9 mouse cellular contexts compared by ENCODE assay signal in the genomic region with DNA sequence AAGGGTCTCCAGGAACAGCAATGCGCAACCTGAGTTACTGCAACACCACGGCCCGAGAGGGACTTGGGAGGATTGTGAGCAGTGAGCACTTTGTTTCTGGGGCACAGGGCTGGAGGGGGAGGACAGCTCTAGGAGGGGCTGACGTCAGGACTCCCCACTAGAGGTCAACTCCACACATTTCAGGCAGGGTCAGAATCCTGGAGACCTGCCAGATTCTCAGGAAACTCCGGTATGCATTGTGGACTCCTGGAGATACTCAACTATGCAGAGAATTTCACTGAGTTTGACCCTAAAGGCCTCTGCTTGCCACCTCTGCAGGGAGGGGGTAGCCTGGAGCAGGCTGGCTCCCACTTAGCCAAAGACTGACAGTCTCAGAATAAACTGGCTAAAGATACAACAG.
A peak's percentile ranks its signal among the peaks of the same experiment; 100 is the strongest.
DNase-seq lines count a peak whose midpoint lies in the region; ATAC-seq and TF ChIP-seq lines count a peak whose summit lies in the region.
"Had no signal": no experiment of that assay in that cellular context is flagged by ENCODE, and none has a peak within 500 bp of the region (broad histone marks: within the 10 kb centered on the region; RNA-seq: fewer than 3 reads in every experiment).

No protein-coding gene starts in this region.

- H3K27ac ChIP-seq in hindbrain, embryonic 10.5 days, result peak overlapping the region; percentile 70
- no peak overlapping the region for H3K27ac ChIP-seq in hindbrain, postnatal 0 days
- peak overlapping the region; percentile 55; the same call in 1 of the 2 replicates for H3K27ac ChIP-seq in hindbrain, embryonic 13.5 days
- peak overlapping the region; percentile 1; the same call in 1 of the 2 replicates for H3K27ac ChIP-seq in limb, embryonic 13.5 days

- H3K27me3 ChIP-seq in hindbrain, embryonic 10.5 days (ENCODE audit: insufficient read depth, poor library complexity, severe bottlenecking), result no peaks in the 10 kb centered on the region
- no peaks in the 10 kb centered on the region for H3K27me3 ChIP-seq in hindbrain, postnatal 0 days (ENCODE audit: insufficient read depth, low read length)
- H3K27me3 ChIP-seq in hindbrain, embryonic 13.5 days, result no peaks in the 10 kb centered on the region
- no peaks in the 10 kb centered on the region for H3K27me3 ChIP-seq in limb, embryonic 13.5 days

- no peaks in the 10 kb centered on the region for H3K9me3 ChIP-seq in hindbrain, embryonic 10.5 days
- no peaks in the 10 kb centered on the region for H3K9me3 ChIP-seq in hindbrain, postnatal 0 days (ENCODE audit: low read length)
- no peaks in the 10 kb centered on the region for H3K9me3 ChIP-seq in hindbrain, embryonic 13.5 days
- H3K9me3 ChIP-seq in limb, embryonic 13.5 days, result no peaks in the 10 kb centered on the region

- H3K4me3 ChIP-seq in hindbrain, embryonic 10.5 days, result no peak overlapping the region
- no peak overlapping the region for H3K4me3 ChIP-seq in hindbrain, postnatal 0 days (ENCODE audit: low read length)
- no peak overlapping the region for H3K4me3 ChIP-seq in hindbrain, embryonic 13.5 days
- H3K4me3 ChIP-seq in limb, embryonic 13.5 days, result no peak overlapping the region

- H3K36me3 ChIP-seq in hindbrain, embryonic 10.5 days, result no peaks in the 10 kb centered on the region
- no peaks in the 10 kb centered on the region for H3K36me3 ChIP-seq in hindbrain, postnatal 0 days (ENCODE audit: insufficient read depth, low read length)
- H3K36me3 ChIP-seq in hindbrain, embryonic 13.5 days, result no peaks in the 10 kb centered on the region
- no peaks in the 10 kb centered on the region for H3K36me3 ChIP-seq in limb, embryonic 13.5 days

- no peak overlapping the region for H3K9ac ChIP-seq in hindbrain, postnatal 0 days (replicated peaks; ENCODE audit: low read length)
- H3K9ac ChIP-seq in hindbrain, embryonic 13.5 days, result no peak overlapping the region
- no peak overlapping the region for H3K9ac ChIP-seq in limb, embryonic 13.5 days

- no peak for ATAC-seq in hindbrain, postnatal 0 days
- 0 out of 2 replicates have a peak, but pooled peaks have one; percentile 38 for ATAC-seq in hindbrain, embryonic 13.5 days (ENCODE audit: low FRiP score)
- ATAC-seq in limb, embryonic 13.5 days (ENCODE audit: low FRiP score, low read depth), result no peak

- TF ChIP-seq CTCF in hindbrain, postnatal 0 days (IDR thresholded peaks at IDR 0.05; ENCODE audit: low read depth), result no peak
- TF ChIP-seq CTCF in brain, embryonic 14.5 days (IDR thresholded peaks at IDR 0.05; ENCODE audit: borderline replicate concordance, extremely low read depth, insufficient read depth, insufficient read length), result no peak

- 24% methylated on average over 5 of the region's 5 CpGs for WGBS in hindbrain, embryonic 10.5 days
- 28% methylated on average over 5 of the region's 5 CpGs for WGBS in hindbrain, postnatal 0 days
- 35% methylated on average over 5 of the region's 5 CpGs for WGBS in hindbrain, embryonic 13.5 days
- WGBS in limb, embryonic 13.5 days, result 43% methylated on average over 5 of the region's 5 CpGs

- H3K4me2 ChIP-seq in hindbrain, postnatal 0 days (ENCODE audit: low read depth, low read length), result no peak overlapping the region
- no peak overlapping the region for H3K4me2 ChIP-seq in hindbrain, embryonic 13.5 days
- H3K4me2 ChIP-seq in limb, embryonic 13.5 days (replicated peaks), result no peak overlapping the region

- DNase-seq in hindbrain, embryonic 10.5 days (ENCODE audit: low spot score), result peak; percentile 67
- DNase-seq in hindbrain, postnatal 0 days (ENCODE audit: low spot score), result no peak
- DNase-seq in brain, embryonic 14.5 days (ENCODE audit: low read depth), result peak; percentile 61
- DNase-seq in cerebellum, postnatal 25 days, result no peak
- no peak for DNase-seq in cerebellum, adult 11-12 months
- no peak for DNase-seq in right cerebral cortex, postnatal 14 days
- DNase-seq: left cerebral cortex, postnatal 4 days had no signal

- H3K4me1 ChIP-seq in hindbrain, embryonic 10.5 days (replicated peaks), result peaks cover 50% of the 10 kb centered on the region
- peaks cover 5% of the 10 kb centered on the region; the same call in 1 of the 2 replicates for H3K4me1 ChIP-seq in hindbrain, postnatal 0 days (ENCODE audit: insufficient read depth, low read length)
- peaks cover 42% of the 10 kb centered on the region for H3K4me1 ChIP-seq in hindbrain, embryonic 13.5 days (replicated peaks)
- peaks cover 40% of the 10 kb centered on the region for H3K4me1 ChIP-seq in limb, embryonic 13.5 days

- TF ChIP-seq POLR2A in brain, embryonic 14.5 days (IDR thresholded peaks at IDR 0.05; ENCODE audit: borderline replicate concordance, extremely low read depth, insufficient read depth, insufficient read length, poor library complexity, severe bottlenecking), result no peak

Comparison
In these comparisons a context has a peak if more than half of its experiments do, and no peak if none do; other contexts are left out.
1. DNase-seq: peak in hindbrain, embryonic 10.5 days (single experiment) and brain, embryonic 14.5 days (single experiment); none in hindbrain, postnatal 0 days (single experiment), cerebellum, postnatal 25 days (0 of 2), cerebellum, adult 11-12 months (single experiment) and right cerebral cortex, postnatal 14 days (single experiment).